Comparison of ENCODE assay signal across 9 mouse cellular contexts in genomic region chr19:30248822-30249221, GRCm38 (mm10). TPM values are rescaled to one million over a fixed set of nuclear protein-coding genes. Genes with fewer than 3 reads are reported as not detected.
DNase-seq lines count a peak whose midpoint lies in the region; ATAC-seq and TF ChIP-seq lines count a peak whose summit lies in the region.
"Had no signal": no experiment of that assay in that cellular context is flagged by ENCODE, and none has a peak within 500 bp of the region (broad histone marks: within the 10 kb centered on the region; RNA-seq: fewer than 3 reads in every experiment).

No protein-coding gene starts in this region.

- TF ChIP-seq RAD21 in MEL (IDR thresholded peaks at IDR 0.05; ENCODE audit: low read depth, low read length): peak; percentile 73

- no peak overlapping the region for H3K9ac ChIP-seq in MEL (ENCODE audit: control insufficient read depth, low read depth, low read length, poor library complexity, severe bottlenecking)
- H3K9ac ChIP-seq: embryonic facial prominence, embryonic 15.5 days had no signal

- DNase-seq in heart, postnatal 10 days: peak; percentile 53 to 74
- DNase-seq in heart, adult 11 months: no peak
- DNase-seq in MEL (ENCODE audit: low read depth, low spot score): peak; percentile 68
- peak; percentile 13 to 49 for DNase-seq in cerebellum, adult 18-20 months
- DNase-seq in layer of hippocampus, adult 9-11 months: peak; percentile 37
- DNase-seq in lung, postnatal 4 days: peak; percentile 58 to 71
- peak; percentile 22 for DNase-seq in telencephalon, adult 2 months (ENCODE audit: low read depth, low spot score)

- TF ChIP-seq EP300 in MEL (IDR thresholded peaks at IDR 0.05; ENCODE audit: low read depth in 1 of 2, low read length in 2 of 2): no peak

- H3K9me3 ChIP-seq in MEL (replicated peaks; ENCODE audit: insufficient read depth, low read length): no peaks in the 10 kb centered on the region
- H3K9me3 ChIP-seq: embryonic facial prominence, embryonic 15.5 days had no signal

- H3K27me3 ChIP-seq in MEL (ENCODE audit: control insufficient read depth in 1 of 2, insufficient read depth in 2 of 2, low read length in 2 of 2): no peaks in the 10 kb centered on the region
- H3K27me3 ChIP-seq: embryonic facial prominence, embryonic 15.5 days had no signal

- no peak overlapping the region for H3K4me3 ChIP-seq in MEL (ENCODE audit: control insufficient read depth in 1 of 2, insufficient read depth in 1 of 2, low read depth in 2 of 2, low read length in 2 of 2)
- H3K4me3 ChIP-seq: embryonic facial prominence, embryonic 15.5 days had no signal

- H3K79me2 ChIP-seq in MEL (ENCODE audit: control insufficient read depth, insufficient read depth, low read length, poor library complexity): no peaks in the 10 kb centered on the region

- ATAC-seq in frontal cortex, adult (ENCODE audit: low TSS enrichment): peak; percentile 91

- peaks cover 0 to 2% of the 10 kb centered on the region in 2 experiments; a peak in 1 of 4 replicates for H3K36me3 ChIP-seq in MEL (ENCODE audit: control insufficient read depth in 1 of 2, insufficient read depth in 2 of 2, low read length in 2 of 2)
- H3K36me3 ChIP-seq: embryonic facial prominence, embryonic 15.5 days had no signal

- TF ChIP-seq CTCF in MEL (IDR thresholded peaks at IDR 0.05 in 2 of 3, conservative IDR thresholded peaks at IDR 0.05 in 1 of 3; ENCODE audit: control insufficient read depth in 1 of 3, insufficient read depth in 1 of 3, low read depth in 2 of 3, low read length in 3 of 3, poor library complexity in 1 of 3, severe bottlenecking in 1 of 3): peak; percentile 62 to 78 (median 70)

- intact Hi-C loops in heart, postnatal 10 days (cut with DNase I): loop anchor here (1.0 to 10.0 kb wide), 2 partner anchors 305 to 1516 kb away; partner anchors contain the start of gene Prkg1

- no peak for TF ChIP-seq POLR2A in MEL (IDR thresholded peaks at IDR 0.05; ENCODE audit: control insufficient read depth in 1 of 2, insufficient read depth in 1 of 2, low read depth in 1 of 2, low read length in 2 of 2, poor library complexity in 1 of 2)

- no peaks in the 10 kb centered on the region for H3K4me1 ChIP-seq in MEL (ENCODE audit: control insufficient read depth in 1 of 2, insufficient read depth in 2 of 2, low read length in 2 of 2)
- H3K4me1 ChIP-seq: embryonic facial prominence, embryonic 15.5 days had no signal

- no peak overlapping the region for H3K27ac ChIP-seq in MEL (ENCODE audit: control insufficient read depth, low read depth, low read length)
- H3K27ac ChIP-seq: embryonic facial prominence, embryonic 15.5 days had no signal

TF ChIP-seq in MEL, 35 proteins besides CTCF, POLR2A, EP300 and RAD21:
- TF ChIP-seq BHLHE40 (IDR thresholded peaks at IDR 0.05; ENCODE audit: borderline replicate concordance, low read depth, low read length): no peak
- peak; percentile 77 for TF ChIP-seq SMC3 (IDR thresholded peaks at IDR 0.05; ENCODE audit: low read depth, low read length)
- no peak for TF ChIP-seq GATA1 (IDR thresholded peaks at IDR 0.05; ENCODE audit: low read depth, low read length)
- TF ChIP-seq ZC3H11A (IDR thresholded peaks at IDR 0.05; ENCODE audit: low read depth, low read length): peak; percentile 43; the same call in 1 of the 2 replicates

RNA-seq across cellular contexts. Expression of gene Mbl2, which starts 16.1 kb away (rescaled TPM):
- total RNA-seq in heart, postnatal 10 days (2021): not detected
- not detected in 2 replicates for total RNA-seq in MEL (2012; rRNA removed)
- not detected for polyA plus RNA-seq in MEL (2012; ENCODE audit: insufficient read depth in 1 of 2, insufficient read length in 2 of 2, low read depth in 1 of 2, low replicate concordance in 2 of 2, missing spikeins in 1 of 2)
